Mouse (Mus musculus) thymus, postnatal 10 days (tissue): Measurements from ENCODE around the gene Nt5dc3.

Source experiments
- DNase-seq, 2 experiments: peaks; one replicate each; pipeline ENCODE4 v3.0.0; 2021; ENCODE audit warnings: low spot score in 2 of 2

Gene Nt5dc3

GRCm38 (mm10) chr10:86878721-86879120 is 99.9 kb downstream of the Nt5dc3 start:
- DNase-seq: no peak

DNA sequence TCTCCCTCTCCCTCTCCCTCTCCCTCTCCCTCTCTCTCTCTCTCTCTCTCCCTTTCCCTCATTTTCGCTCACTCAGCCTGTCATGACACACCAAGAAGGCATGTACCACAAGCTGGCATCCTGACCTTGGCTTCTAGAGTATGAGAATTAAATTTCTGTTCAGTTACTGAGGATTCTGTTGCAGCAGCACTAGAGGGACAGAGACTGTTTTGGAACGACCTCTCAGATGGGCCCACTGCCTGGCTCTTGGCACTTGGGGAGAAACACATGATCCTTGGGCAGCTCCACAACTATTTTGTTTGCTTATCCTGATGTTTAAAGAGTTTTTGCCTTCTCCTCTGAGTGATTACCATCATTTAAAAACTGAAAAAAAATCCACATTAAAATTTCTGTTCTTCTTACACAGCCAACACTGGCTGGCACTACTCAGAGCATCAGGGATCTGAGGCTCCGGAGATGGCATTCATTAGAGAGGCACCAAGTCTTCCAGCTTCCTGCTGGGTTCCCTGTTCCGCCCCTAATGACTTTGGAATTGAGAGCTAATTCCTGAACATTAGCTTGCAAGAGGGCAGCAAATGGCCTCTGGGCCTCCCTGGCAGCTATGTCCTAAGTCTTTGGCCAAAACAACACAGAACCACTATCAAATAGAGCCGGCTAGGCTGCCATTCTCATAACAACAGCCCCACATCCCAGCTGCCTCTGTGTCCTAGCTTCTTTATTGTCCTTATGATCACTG is 101.4 kb downstream of the Nt5dc3 start:
- DNase-seq: no peak

DNA sequence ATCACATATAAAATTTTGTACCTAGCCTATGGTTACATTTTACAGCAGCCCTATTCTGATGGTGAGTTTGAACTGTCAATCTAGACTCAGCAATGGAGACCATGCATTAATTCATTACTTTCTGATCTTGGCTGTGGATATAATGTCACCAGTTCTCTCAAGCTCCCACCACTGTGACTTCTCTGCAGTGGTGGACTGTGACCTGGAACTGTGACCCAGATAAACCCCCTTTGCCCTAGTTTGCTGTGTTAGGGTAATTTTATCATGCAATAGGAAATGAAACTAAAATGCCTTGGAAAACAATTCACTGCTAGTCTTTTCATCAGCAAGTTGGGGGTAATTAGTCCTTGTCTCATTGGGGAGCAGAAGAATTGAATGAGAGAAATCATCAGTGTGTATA is 102.6 kb downstream of the Nt5dc3 start:
- DNase-seq: no peak

DNA sequence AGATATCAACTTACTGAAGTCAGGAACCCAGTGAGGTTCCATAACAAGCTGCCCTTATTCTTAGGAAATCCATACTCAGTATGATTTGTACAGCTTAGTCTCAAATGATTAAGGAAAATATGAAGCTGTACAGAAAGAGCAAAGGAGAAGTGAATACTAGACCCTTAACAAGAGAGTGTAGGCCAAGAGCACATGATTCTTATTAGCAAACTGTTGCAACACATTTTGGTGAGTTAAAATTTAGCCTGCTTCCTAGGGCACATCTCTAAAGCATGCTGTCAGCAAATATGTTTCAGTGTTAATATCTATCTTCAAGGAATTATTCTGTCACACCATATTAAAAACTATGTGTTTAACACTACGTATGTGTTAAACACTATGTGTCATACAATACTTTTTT is 107.6 kb downstream of the Nt5dc3 start:
- no peak for DNase-seq
